Mouse (Mus musculus) midbrain, postnatal 0 days (tissue): ENCODE data around the gene Nr2f6. TPM values are rescaled to one million over a fixed set of nuclear protein-coding genes. Genes with fewer than 3 reads are reported as not detected.

Experiments
- ATAC-seq: fragments of 200-750 bp; cut with Nextera tagmentation; 2 replicates; pipeline ENCODE4 v1.8.0; 2017; ENCODE audit warnings: moderate number of reproducible peaks, mild to moderate bottlenecking, moderate TSS enrichment, moderate library complexity; ENCODE audit not compliant: low FRiP score
- DNase-seq: peaks from one replicate; pipeline ENCODE4 v3.0.0-alpha.2; 2015; ENCODE audit warnings: low spot score
- H3K27ac ChIP-seq: fragments of 300-500 bp; sonication (generic); 2 replicates; pipeline ENCODE4 v1.5.1; 2014; ENCODE audit warnings: low read depth, mild to moderate bottlenecking, low read length, mixed read lengths
- H3K27me3 ChIP-seq: fragments of 300-500 bp; sonication (generic); 2 replicates; pipeline ENCODE4 v1.6.1; 2014; ENCODE audit warnings: low read length, control low read depth, mixed read lengths; ENCODE audit not compliant: insufficient read depth
- H3K36me3 ChIP-seq: fragments of 300-500 bp; sonication (generic); 2 replicates; pipeline ENCODE4 v1.6.1; 2014; ENCODE audit warnings: low read length, control low read depth, mixed read lengths; ENCODE audit not compliant: insufficient read depth
- H3K4me1 ChIP-seq: fragments of 300-500 bp; sonication (generic); 2 replicates; pipeline ENCODE4 v1.6.1; 2014; ENCODE audit warnings: mild to moderate bottlenecking, control low read depth, antibody characterized with exemption, low read length, mixed read lengths; ENCODE audit not compliant: insufficient read depth
- H3K4me2 ChIP-seq: fragments of 300-500 bp; sonication (generic); 2 replicates; pipeline ENCODE4 v1.6.1; 2014; ENCODE audit warnings: low read depth, mild to moderate bottlenecking, low read length, mixed read lengths; ENCODE audit not compliant: poor library complexity, severe bottlenecking
- H3K4me3 ChIP-seq: fragments of 300-500 bp; sonication (generic); 2 replicates; pipeline ENCODE4 v1.5.1; 2014; ENCODE audit warnings: low read depth, mild to moderate bottlenecking, low read length, moderate library complexity
- H3K9ac ChIP-seq: fragments of 300-500 bp; sonication (generic); replicated peaks from 2 replicates; pipeline ENCODE4 v1.6.1; 2014; ENCODE audit warnings: mild to moderate bottlenecking, low read length, moderate library complexity, mixed read lengths; ENCODE audit not compliant: poor library complexity, severe bottlenecking
- H3K9me3 ChIP-seq: fragments of 300-500 bp; sonication (generic); 2 replicates; pipeline ENCODE4 v1.6.1; 2016; ENCODE audit warnings: low read length, control low read depth
- CTCF ChIP-seq: IDR thresholded peaks from 2 replicates; pipeline ENCODE4 v1.5.1; 2016; ENCODE audit warnings: antibody characterized with exemption, mild to moderate bottlenecking
- WGBS: fragments of 180-500 bp; shearing (Covaris S2); extraction: QIAGEN DNeasy Blood & Tissue Kit; methylation state at CpG from one replicate; pipeline ENCODE4 v1.1.7; 2014; 5-methylcytosine and 5-hydroxymethylcytosine counted together
- polyA plus RNA-seq: library from polyadenylated mRNA; unstranded; fragments of >200 nt; fragmentation: Nextera tagmentation; extraction: Ambion mirVana; gene quantifications from 2 replicates; pipeline ENCODE4 v1.2.1, GENCODE M21; 2015
- total RNA-seq: library from RNA; depleted of rRNA; stranded (reverse); fragments of >200 nt; gene quantifications from 2 replicates; pipeline ENCODE4 v1.2.3, GENCODE M21; 2014

Gene Nr2f6
- total and polyA plus RNA-seq, 2 experiments from 2014 or later, result 32.9 to 95.6 TPM

DNA sequence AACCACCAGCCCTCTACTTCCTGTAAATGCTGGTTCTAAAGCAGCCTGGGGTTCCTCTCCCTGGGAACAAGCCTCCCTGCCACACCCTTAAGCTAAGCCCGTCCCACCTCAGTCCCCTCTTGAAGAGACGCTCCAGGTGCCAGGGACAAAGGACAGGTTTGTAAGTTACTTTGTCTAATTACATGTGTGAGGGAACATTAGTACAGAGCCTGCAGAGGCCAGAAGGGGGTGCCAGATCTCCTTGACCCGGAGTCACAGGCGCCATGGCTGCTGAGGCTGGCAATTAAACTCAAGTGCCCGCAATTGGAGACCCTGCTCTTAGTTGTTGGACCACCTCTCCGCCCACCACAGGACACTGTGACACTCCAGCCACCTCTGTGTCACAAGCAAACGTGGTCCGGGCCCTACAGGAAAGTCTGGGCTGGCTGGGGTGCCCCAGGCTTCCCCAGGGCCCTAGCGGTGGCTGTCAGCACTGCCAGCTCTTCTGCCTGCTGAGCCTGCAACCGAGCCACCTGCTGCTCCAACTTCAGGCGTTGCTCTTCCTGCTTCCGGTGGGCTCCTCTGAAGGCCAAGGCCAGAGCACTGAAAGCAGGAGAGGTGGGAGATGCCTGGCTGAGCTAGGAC, 3.6 kb upstream of the Nr2f6 start:
- Histone ChIP-seq H3K36me3 (no peaks in the 10 kb centered on the region), H3K4me1 (peaks cover 10% of the 10 kb centered on the region; the same call in 1 of the 2 replicates), H3K4me2 (no peak overlapping the region), H3K4me3 (no peak overlapping the region), H3K27me3 (no peaks in the 10 kb centered on the region), H3K9ac (no peak overlapping the region), H3K9me3 (no peaks in the 10 kb centered on the region), H3K27ac (no peak overlapping the region)
- 80% methylated on average over 12 of the region's 12 CpGs for WGBS
- DNase-seq (no peak), ATAC-seq (no peak)
- no peak; the same call in 1 of the 2 replicates for TF ChIP-seq CTCF

GRCm38 (mm10) chr8:71383860-71384259, 2.1 kb upstream of the Nr2f6 start:
- no peak for DNase-seq
- Histone ChIP-seq H3K36me3 (no peaks in the 10 kb centered on the region), H3K4me3 (no peak overlapping the region), H3K4me1 (peaks cover 24% of the 10 kb centered on the region; the same call in 1 of the 2 replicates), H3K4me2 (no peak overlapping the region), H3K27me3 (no peaks in the 10 kb centered on the region), H3K9me3 (no peaks in the 10 kb centered on the region), H3K27ac (no peak overlapping the region), H3K9ac (no peak overlapping the region)
- WGBS, result 49% methylated on average over 3 of the region's 3 CpGs
- TF ChIP-seq CTCF, result no peak
- no peak for ATAC-seq

- no peaks in the 10 kb centered on the region for H3K27me3 ChIP-seq
- no peak for DNase-seq
- H3K36me3 ChIP-seq, result no peaks in the 10 kb centered on the region
- H3K4me3 ChIP-seq, result no peak overlapping the region
- no peak overlapping the region for H3K4me2 ChIP-seq
- no peaks in the 10 kb centered on the region for H3K9me3 ChIP-seq
- ATAC-seq, result no peak
- WGBS, result 15% methylated on average over 12 of the region's 12 CpGs
- H3K4me1 ChIP-seq, result peaks cover 25% of the 10 kb centered on the region; the same call in 1 of the 2 replicates
- H3K9ac ChIP-seq, result no peak overlapping the region
- 0 out of 2 replicates have a peak overlapping the region, but pooled peaks have one; percentile 6 for H3K27ac ChIP-seq
- TF ChIP-seq CTCF, result no peak
These were observed 1.6 kb upstream of the Nr2f6 start for GRCm38 (mm10) chr8:71383396-71383795.

GRCm38 (mm10) chr8:71381971-71382961, 506 bp upstream of the Nr2f6 start:
- peak; percentile 81 for ATAC-seq
- Histone ChIP-seq H3K4me1 (peaks cover 25% of the 10 kb centered on the region; the same call in 1 of the 2 replicates), H3K4me2 (peak overlapping the region; percentile 100), H3K4me3 (peak overlapping the region; percentile 60), H3K27me3 (no peaks in the 10 kb centered on the region), H3K9ac (peak overlapping the region; percentile 88), H3K27ac (peak overlapping the region; percentile 63), H3K36me3 (no peaks in the 10 kb centered on the region), H3K9me3 (no peaks in the 10 kb centered on the region)
- 3% methylated on average over 54 of the region's 80 CpGs for WGBS
- TF ChIP-seq CTCF, result no peak
- peak; percentile 86 for DNase-seq

- no peaks in the 10 kb centered on the region for H3K27me3 ChIP-seq
- under 1% methylated on average over 68 of the region's 72 CpGs for WGBS
- no peak for ATAC-seq
- H3K9me3 ChIP-seq, result no peaks in the 10 kb centered on the region
- peak overlapping the region; percentile 88 for H3K9ac ChIP-seq
- no peak overlapping the region for H3K27ac ChIP-seq
- no peak for TF ChIP-seq CTCF
- no peaks in the 10 kb centered on the region for H3K36me3 ChIP-seq
- H3K4me2 ChIP-seq, result peak overlapping the region; percentile 100
- H3K4me3 ChIP-seq, result peak overlapping the region; percentile 60
- DNase-seq, result no peak
- peaks cover 25% of the 10 kb centered on the region; the same call in 1 of the 2 replicates for H3K4me1 ChIP-seq
These were observed 1.3 kb downstream of the Nr2f6 start for GRCm38 (mm10) chr8:71380178-71381171.
